Mouse (Mus musculus) kidney, adult 18-20 months (tissue): ENCODE data around the gene Gm5890.
"Not testable (repeated sequence)": the region's sequence is repeated elsewhere in the genome, so short reads cannot be mapped to it uniquely, and the experiment has no call there.

Experiments used
- DNase-seq: peaks from one replicate; pipeline ENCODE4 v3.0.0; 2021

The Gm5890 gene

GRCm38 (mm10) chr7:20262734-20263133, at the start of gene Gm5890:
Gm5890 (minus strand) TSS chr7:20262834.
- not testable (repeated sequence) for DNase-seq

- DNase-seq, result not testable (repeated sequence)
Measured at GRCm38 (mm10) chr7:20233728-20234127, 28.9 kb downstream of the Gm5890 start, which contains the start of gene Gm4498. Gm4498 (minus strand) TSS chr7:20233828.
